Mouse (Mus musculus): ENCODE results near the gene Tesk1. TPM values are rescaled to one million over a fixed set of nuclear protein-coding genes. Genes with fewer than 3 reads are reported as not detected.

The Tesk1 gene
- polyA plus RNA-seq (2012; rRNA removed): 51.2 and 56.3 TPM in 2 replicates

GRCm38 (mm10) chr4:43441639-43442038 is at the start of gene Tesk1:
Gene Tesk1 (plus strand): TSS chr4:43441939.
- no peaks in the 10 kb centered on the region for H3K27me3 ChIP-seq (ENCODE audit: control insufficient read depth, insufficient read depth, low read length)
- 15% methylated on average over 4 of the region's 4 CpGs for WGBS
- H3K4me3 ChIP-seq (replicated peaks; ENCODE audit: insufficient read depth, low read depth, low read length): peak within 1 kb of the TSS; percentile 86
- H3K27ac ChIP-seq (ENCODE audit: insufficient read depth, low read length): peak within 1 kb of the TSS; percentile 85
- no peak for DNase-seq
- no peak for TF ChIP-seq CTCF (IDR thresholded peaks at IDR 0.05; ENCODE audit: borderline replicate concordance, insufficient read depth, low read depth, low read length)
- no peak for TF ChIP-seq POLR2A (IDR thresholded peaks at IDR 0.05; ENCODE audit: borderline replicate concordance, insufficient read depth, low read length)
- peaks cover 4% of the 10 kb centered on the region; the same call in 1 of the 2 replicates for H3K4me1 ChIP-seq (ENCODE audit: control insufficient read depth, insufficient read depth, low read length)

- Histone ChIP-seq H3K4me3 (replicated peaks; ENCODE audit: insufficient read depth, low read depth, low read length) (no peak overlapping the region), H3K27me3 (ENCODE audit: control insufficient read depth, insufficient read depth, low read length) (no peaks in the 10 kb centered on the region), H3K27ac (ENCODE audit: insufficient read depth, low read length) (peak overlapping the region; percentile 76), H3K4me1 (ENCODE audit: control insufficient read depth, insufficient read depth, low read length) (peaks cover 24% of the 10 kb centered on the region)
- TF ChIP-seq POLR2A (IDR thresholded peaks at IDR 0.05; ENCODE audit: borderline replicate concordance, insufficient read depth, low read length): 0 out of 2 replicates have a peak, but pooled peaks have one; percentile 19
- no peak for TF ChIP-seq CTCF (IDR thresholded peaks at IDR 0.05; ENCODE audit: borderline replicate concordance, insufficient read depth, low read depth, low read length)
- 31% methylated on average over 15 of the region's 15 CpGs for WGBS
- DNase-seq: peak; percentile 67 to 75
Observed at GRCm38 (mm10) chr4:43394345-43394891, 47.3 kb upstream of the Tesk1 start.

- no peak for DNase-seq
- Histone ChIP-seq H3K27ac (ENCODE audit: insufficient read depth, low read length) (peak overlapping the region; percentile 76; the same call in 1 of the 2 replicates), H3K27me3 (ENCODE audit: control insufficient read depth, insufficient read depth, low read length) (no peaks in the 10 kb centered on the region), H3K4me1 (ENCODE audit: control insufficient read depth, insufficient read depth, low read length) (peaks cover 25% of the 10 kb centered on the region), H3K4me3 (replicated peaks; ENCODE audit: insufficient read depth, low read depth, low read length) (no peak overlapping the region)
- WGBS: 92% methylated on average over 5 of the region's 5 CpGs
- TF ChIP-seq POLR2A (IDR thresholded peaks at IDR 0.05; ENCODE audit: borderline replicate concordance, insufficient read depth, low read length) (no peak), CTCF (IDR thresholded peaks at IDR 0.05; ENCODE audit: borderline replicate concordance, insufficient read depth, low read depth, low read length) (no peak)
Observed at GRCm38 (mm10) chr4:43395147-43395546, 46.6 kb upstream of the Tesk1 start.

- 82% methylated on average over 9 of the region's 9 CpGs for WGBS
- H3K4me3 ChIP-seq (replicated peaks; ENCODE audit: insufficient read depth, low read depth, low read length): no peak overlapping the region
- DNase-seq: no peak
- no peak overlapping the region for H3K27ac ChIP-seq (ENCODE audit: insufficient read depth, low read length)
- no peaks in the 10 kb centered on the region for H3K27me3 ChIP-seq (ENCODE audit: control insufficient read depth, insufficient read depth, low read length)
- TF ChIP-seq POLR2A (IDR thresholded peaks at IDR 0.05; ENCODE audit: borderline replicate concordance, insufficient read depth, low read length) (no peak), CTCF (IDR thresholded peaks at IDR 0.05; ENCODE audit: borderline replicate concordance, insufficient read depth, low read depth, low read length) (no peak)
- H3K4me1 ChIP-seq (ENCODE audit: control insufficient read depth, insufficient read depth, low read length): peaks cover 27% of the 10 kb centered on the region
Observed at GRCm38 (mm10) chr4:43395836-43396235, 45.9 kb upstream of the Tesk1 start.

GRCm38 (mm10) chr4:43396381-43396780 is 45.4 kb upstream of the Tesk1 start:
- Histone ChIP-seq H3K27me3 (ENCODE audit: control insufficient read depth, insufficient read depth, low read length) (no peaks in the 10 kb centered on the region), H3K4me1 (ENCODE audit: control insufficient read depth, insufficient read depth, low read length) (peaks cover 27% of the 10 kb centered on the region), H3K4me3 (replicated peaks; ENCODE audit: insufficient read depth, low read depth, low read length) (no peak overlapping the region), H3K27ac (ENCODE audit: insufficient read depth, low read length) (no peak overlapping the region)
- DNase-seq: no peak
- 90% methylated on average over 5 of the region's 5 CpGs for WGBS
- no peak for TF ChIP-seq POLR2A (IDR thresholded peaks at IDR 0.05; ENCODE audit: borderline replicate concordance, insufficient read depth, low read length)
- TF ChIP-seq CTCF (IDR thresholded peaks at IDR 0.05; ENCODE audit: borderline replicate concordance, insufficient read depth, low read depth, low read length): no peak

- Histone ChIP-seq H3K4me3 (replicated peaks; ENCODE audit: insufficient read depth, low read depth, low read length) (no peak overlapping the region), H3K4me1 (ENCODE audit: control insufficient read depth, insufficient read depth, low read length) (peaks cover 33% of the 10 kb centered on the region), H3K27me3 (ENCODE audit: control insufficient read depth, insufficient read depth, low read length) (no peaks in the 10 kb centered on the region), H3K27ac (ENCODE audit: insufficient read depth, low read length) (peak overlapping the region; percentile 52)
- no peak for DNase-seq
- TF ChIP-seq POLR2A (IDR thresholded peaks at IDR 0.05; ENCODE audit: borderline replicate concordance, insufficient read depth, low read length) (no peak), CTCF (IDR thresholded peaks at IDR 0.05; ENCODE audit: borderline replicate concordance, insufficient read depth, low read depth, low read length) (no peak)
- whole genome bisulfite sequencing: 70% methylated on average over 4 of the region's 4 CpGs
Observed at GRCm38 (mm10) chr4:43398014-43398413, 43.7 kb upstream of the Tesk1 start.

GRCm38 (mm10) chr4:43398829-43399331 is 42.9 kb upstream of the Tesk1 start:
- Histone ChIP-seq H3K27ac (ENCODE audit: insufficient read depth, low read length) (peak overlapping the region; percentile 62), H3K4me1 (ENCODE audit: control insufficient read depth, insufficient read depth, low read length) (peaks cover 31% of the 10 kb centered on the region), H3K27me3 (ENCODE audit: control insufficient read depth, insufficient read depth, low read length) (no peaks in the 10 kb centered on the region), H3K4me3 (replicated peaks; ENCODE audit: insufficient read depth, low read depth, low read length) (no peak overlapping the region)
- 35% methylated on average over 17 of the region's 17 CpGs for WGBS
- DNase-seq: peak in 1 of 2 experiments; percentile 36
- TF ChIP-seq POLR2A (IDR thresholded peaks at IDR 0.05; ENCODE audit: borderline replicate concordance, insufficient read depth, low read length) (no peak), CTCF (IDR thresholded peaks at IDR 0.05; ENCODE audit: borderline replicate concordance, insufficient read depth, low read depth, low read length) (no peak)
